Mouse (Mus musculus) lung, postnatal 0 days (tissue): Measurements from ENCODE around the gene Srsf7.

Experiments used
- CTCF ChIP-seq: IDR thresholded peaks from 2 replicates; pipeline ENCODE4 v1.5.1; 2016; ENCODE audit warnings: antibody characterized with exemption, mild to moderate bottlenecking
- EP300 ChIP-seq: IDR thresholded peaks from 2 replicates; pipeline ENCODE4 v1.6.1; 2016; ENCODE audit warnings: antibody characterized with exemption, mild to moderate bottlenecking, control low read depth

DNA sequence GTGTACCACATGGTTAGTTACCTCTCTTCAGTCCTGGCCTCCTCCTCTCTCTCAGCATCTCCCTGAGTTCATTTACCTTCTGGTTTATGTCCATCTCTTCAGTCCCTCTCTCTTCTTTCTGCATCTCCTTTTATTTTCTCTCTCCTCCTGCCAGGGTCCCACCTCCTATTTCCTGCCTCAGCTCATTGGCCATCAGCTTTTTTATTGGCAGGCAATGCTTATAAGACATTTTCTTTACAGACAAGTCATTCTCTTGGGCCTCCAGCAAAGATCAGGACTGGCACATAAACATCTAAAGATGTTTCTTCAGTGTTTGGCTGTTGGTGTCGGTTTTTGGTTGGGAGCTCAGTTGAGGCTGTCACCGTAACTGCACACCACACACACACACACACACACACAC is 33.4 kb downstream of the Srsf7 start:
- no peak for TF ChIP-seq EP300
- no peak for TF ChIP-seq CTCF
